Mouse (Mus musculus) heart, adult 2 months (tissue): ENCODE measurements at regions not wholly inside any gene's neighbourhood (a gene's known extent, or its start where the extent isn't known, plus 50 kb on each side); places are given as distances from the start of the nearest gene placed in this dataset.

Source experiments
- DNase-seq, 2 experiments: peaks; one replicate each; pipeline ENCODE4 v3.0.0; 2021
- H3K27ac ChIP-seq: fragments of 200-600 bp; 2 replicates; pipeline ENCODE4 v1.8.1; 2022
- H3K27me3 ChIP-seq: fragments of 200-500 bp; 2 replicates; pipeline ENCODE4 v1.6.1; 2012; ENCODE audit warnings: mild to moderate bottlenecking, low read length, inconsistent platforms, mixed read lengths; ENCODE audit not compliant: control insufficient read depth, insufficient read depth
- H3K36me3 ChIP-seq: fragments of 200-500 bp; 2 replicates; pipeline ENCODE4 v1.6.1; 2012; ENCODE audit warnings: low read length, inconsistent platforms; ENCODE audit not compliant: control insufficient read depth, insufficient read depth
- H3K4me1 ChIP-seq: fragments of 200-500 bp; 2 replicates; pipeline ENCODE4 v1.6.1; 2011; ENCODE audit warnings: low read length; ENCODE audit not compliant: control insufficient read depth, insufficient read depth
- H3K4me3 ChIP-seq: fragments of 200-600 bp; 2 replicates; pipeline ENCODE4 v1.8.1; 2022
- H3K79me2 ChIP-seq: fragments of 200-500 bp; replicated peaks from 2 replicates; pipeline ENCODE4 v1.6.1; 2012; ENCODE audit warnings: mild to moderate bottlenecking, inconsistent platforms, low read length, moderate library complexity, mixed read lengths; ENCODE audit not compliant: control insufficient read depth, insufficient read depth
- H3K9ac ChIP-seq: fragments of 200-500 bp; 2 replicates; pipeline ENCODE4 v1.6.1; 2012; ENCODE audit warnings: low read depth, mild to moderate bottlenecking, control low read depth, inconsistent platforms, low read length, mixed read lengths
- CTCF ChIP-seq: fragments of 200-600 bp; IDR thresholded peaks from 2 replicates; pipeline ENCODE4 v1.8.1; 2022; ENCODE audit warnings: antibody characterized with exemption, mild to moderate bottlenecking, moderate library complexity
- EP300 ChIP-seq: fragments of 200-500 bp; IDR thresholded peaks from 2 replicates; pipeline ENCODE4 v1.6.1; 2011; ENCODE audit warnings: low read depth, low read length, control low read depth; ENCODE audit not compliant: insufficient read depth
- POLR2A ChIP-seq: fragments of 200-500 bp; IDR thresholded peaks from 2 replicates; pipeline ENCODE4 v1.6.1; 2011; ENCODE audit warnings: mild to moderate bottlenecking, low read depth, low read length, control low read depth; ENCODE audit not compliant: insufficient read depth
- WGBS: fragments of 180-500 bp; shearing (Covaris S2); methylation state at CpG from one replicate; pipeline ENCODE4 v1.1.7; 2018; 5-methylcytosine and 5-hydroxymethylcytosine counted together
- intact Hi-C: fragments of 180-260 bp; cut with DNase I; formaldehyde crosslinking; loops from one replicate; pipeline ENCODE4 v1.15.1; 2025

- WGBS = 96% methylated on average over 8 of the region's 8 CpGs
- TF ChIP-seq CTCF (no peak), POLR2A (no peak), EP300 (no peak)
- Histone ChIP-seq H3K79me2 (no peaks in the 10 kb centered on the region), H3K27me3 (no peaks in the 10 kb centered on the region), H3K4me1 (no peaks in the 10 kb centered on the region), H3K9ac (no peak overlapping the region), H3K27ac (no peak overlapping the region), H3K4me3 (no peak overlapping the region), H3K36me3 (no peaks in the 10 kb centered on the region)
- intact Hi-C loops = no loop called here
- no peak for DNase-seq
These were observed 189.7 kb downstream of the Plpp3 start for GRCm38 (mm10) chr4:105346846-105347245.

- Histone ChIP-seq H3K27me3 (no peaks in the 10 kb centered on the region), H3K27ac (no peak overlapping the region), H3K79me2 (no peaks in the 10 kb centered on the region)
These were observed 190.8 kb downstream of the Plpp3 start for GRCm38 (mm10) chr4:105347911-105348310.

DNA sequence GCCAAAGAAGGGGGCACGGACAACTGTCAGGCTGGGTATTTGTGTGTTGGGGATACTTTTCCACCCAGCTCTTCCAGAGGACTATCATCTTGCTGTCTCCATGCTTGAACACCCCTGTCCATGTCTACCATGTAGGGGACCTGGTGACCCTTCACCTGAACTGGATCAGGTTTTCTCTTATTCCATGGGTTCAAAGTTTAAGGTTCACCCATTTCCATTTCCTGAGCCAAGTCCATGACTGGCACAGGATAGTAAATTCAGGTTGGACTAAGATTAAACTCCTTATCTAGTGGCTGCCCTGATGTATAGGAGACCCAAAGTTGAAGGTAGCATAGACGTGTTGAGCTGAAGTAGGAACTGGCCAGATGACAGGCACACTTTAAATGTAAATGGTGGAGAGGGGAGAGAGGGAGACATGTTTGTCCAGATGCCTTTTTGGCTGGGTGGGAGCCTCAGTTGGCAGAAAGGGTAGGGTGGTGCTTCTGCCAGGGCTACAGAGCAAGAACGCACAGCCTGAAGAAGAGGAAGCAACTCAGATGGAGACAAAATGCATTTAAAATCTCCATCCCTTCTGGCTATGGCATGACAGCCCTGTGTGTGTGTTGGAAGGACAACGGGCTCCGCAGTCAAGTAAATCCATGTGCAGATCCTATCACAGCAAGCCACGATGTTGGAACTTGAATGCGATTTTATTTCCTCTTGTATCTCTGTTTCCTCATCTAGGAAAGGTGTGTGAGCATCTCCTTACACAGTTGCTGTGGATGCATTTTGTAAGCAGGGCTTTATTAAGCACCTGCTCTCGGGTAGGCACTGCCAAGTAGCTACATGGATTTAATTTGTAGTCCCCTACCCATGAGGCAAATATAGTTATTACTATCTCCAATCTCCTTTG is 192.4 kb downstream of the Plpp3 start:
- no peak for DNase-seq
- Histone ChIP-seq H3K27me3 (no peaks in the 10 kb centered on the region), H3K27ac (no peak overlapping the region), H3K9ac (no peak overlapping the region), H3K4me3 (no peak overlapping the region), H3K79me2 (no peaks in the 10 kb centered on the region), H3K36me3 (no peaks in the 10 kb centered on the region), H3K4me1 (no peaks in the 10 kb centered on the region; the same call in 1 of the 2 replicates)
- 93% methylated on average over 8 of the region's 8 CpGs for WGBS
- TF ChIP-seq EP300 = no peak
- no peak for TF ChIP-seq POLR2A
- TF ChIP-seq CTCF = no peak
- intact Hi-C loops = no loop called here

More at GRCm38 (mm10) chr4:105347911-105348310, 190.8 kb downstream of the Plpp3 start:
- 88% methylated on average over 8 of the region's 8 CpGs for WGBS
- Histone ChIP-seq H3K9ac (no peak overlapping the region), H3K4me1 (no peaks in the 10 kb centered on the region; the same call in 1 of the 2 replicates), H3K36me3 (no peaks in the 10 kb centered on the region), H3K4me3 (no peak overlapping the region)
- no peak for TF ChIP-seq EP300
- TF ChIP-seq CTCF = no peak
- TF ChIP-seq POLR2A = no peak
- DNase-seq = no peak
- intact Hi-C loops = no loop called here

DNA sequence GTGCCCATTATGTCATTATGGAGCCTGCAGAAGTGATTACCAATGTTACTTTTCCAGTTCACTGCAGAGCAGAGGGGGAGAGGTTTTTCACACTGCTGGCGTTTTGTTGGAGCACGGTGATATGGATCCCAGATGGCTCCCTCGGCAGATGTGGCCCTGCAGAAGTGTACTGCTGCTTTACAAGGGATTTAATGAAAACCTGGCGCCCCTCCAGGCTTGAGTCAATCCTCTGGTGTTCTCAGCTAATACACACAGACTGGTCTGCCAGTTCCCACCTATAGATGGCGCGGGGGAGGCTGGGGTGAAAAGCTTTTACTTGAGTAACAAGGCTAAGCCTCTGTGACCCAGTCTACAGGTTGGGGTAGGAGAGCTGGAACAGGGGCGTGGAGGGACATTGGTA is 195.2 kb downstream of the Plpp3 start:
- Histone ChIP-seq H3K27ac (no peak overlapping the region), H3K79me2 (no peaks in the 10 kb centered on the region), H3K4me1 (no peaks in the 10 kb centered on the region; the same call in 1 of the 2 replicates), H3K27me3 (no peaks in the 10 kb centered on the region), H3K36me3 (no peaks in the 10 kb centered on the region), H3K4me3 (no peak overlapping the region), H3K9ac (no peak overlapping the region)
- TF ChIP-seq EP300 = 0 out of 2 replicates have a peak, but pooled peaks have one; percentile 6
- no peak for TF ChIP-seq POLR2A
- peak; percentile 48 for TF ChIP-seq CTCF
- peak; percentile 50 to 52 for DNase-seq
- 58% methylated on average over 7 of the region's 7 CpGs for WGBS
- intact Hi-C loops = no loop called here

DNA sequence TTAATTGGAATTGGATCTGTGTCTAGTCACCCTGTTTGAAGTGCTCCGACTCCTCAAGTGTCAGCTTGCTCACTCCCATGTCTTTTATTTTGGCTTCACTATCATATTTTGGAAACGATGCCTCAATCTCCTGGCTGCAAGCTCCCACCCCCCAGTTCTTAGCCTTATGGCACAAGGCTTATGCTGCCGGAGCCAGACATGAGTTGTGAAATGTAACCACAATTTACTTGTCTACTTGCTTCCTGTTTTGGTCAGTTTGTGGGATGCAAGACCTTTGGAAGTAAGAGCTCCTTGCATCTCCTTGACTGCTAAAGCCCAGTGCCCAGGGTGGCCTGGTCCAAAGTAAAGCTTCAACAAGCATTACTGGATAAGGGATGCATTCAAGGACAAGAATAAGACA is 195.8 kb downstream of the Plpp3 start:
- Histone ChIP-seq H3K79me2 (no peaks in the 10 kb centered on the region), H3K4me1 (no peaks in the 10 kb centered on the region; the same call in 1 of the 2 replicates), H3K9ac (no peak overlapping the region), H3K27ac (no peak overlapping the region), H3K27me3 (no peaks in the 10 kb centered on the region), H3K4me3 (no peak overlapping the region), H3K36me3 (no peaks in the 10 kb centered on the region)
- no peak for DNase-seq
- TF ChIP-seq CTCF = no peak
- TF ChIP-seq EP300 = no peak
- TF ChIP-seq POLR2A = no peak
- WGBS = 60% methylated on average over 3 of the region's 3 CpGs
- intact Hi-C loops = no loop called here

DNA sequence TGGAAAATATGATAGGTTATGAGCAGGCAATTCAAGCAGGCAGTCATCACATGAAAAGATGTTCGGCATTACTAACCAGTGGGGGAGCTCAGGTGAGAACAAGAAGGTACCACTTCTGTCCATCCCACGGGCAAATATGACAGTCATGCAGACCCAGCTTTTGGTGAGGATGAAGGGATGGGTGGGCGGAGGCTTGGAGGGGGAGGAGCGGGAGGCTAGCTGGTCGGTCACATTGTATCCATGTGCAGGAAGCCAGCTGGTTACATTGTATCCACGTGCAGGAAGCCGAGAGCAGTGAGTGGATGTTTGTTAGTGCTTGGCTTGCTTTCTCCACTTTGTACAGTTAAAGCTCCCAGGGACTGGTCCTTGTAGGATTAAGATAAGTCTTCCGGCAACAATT is 196.9 kb downstream of the Plpp3 start:
- no peaks in the 10 kb centered on the region for H3K36me3 ChIP-seq
- no peaks in the 10 kb centered on the region; the same call in 1 of the 2 replicates for H3K4me1 ChIP-seq
- H3K9ac ChIP-seq = no peak overlapping the region
- no peak overlapping the region for H3K27ac ChIP-seq
- intact Hi-C loops = no loop called here
- TF ChIP-seq EP300 (no peak), POLR2A (no peak), CTCF (no peak)
- no peaks in the 10 kb centered on the region for H3K27me3 ChIP-seq
- H3K79me2 ChIP-seq = no peaks in the 10 kb centered on the region
- WGBS = 65% methylated on average over 8 of the region's 8 CpGs
- DNase-seq = no peak
- H3K4me3 ChIP-seq = no peak overlapping the region
